Mouse (Mus musculus) naive thymus-derived CD4-positive, alpha-beta T cell, adult 2 months (primary cell): ENCODE measurements around the gene Nedd8.
A peak's percentile ranks its signal among the peaks of the same experiment; 100 is the strongest.

ENCODE experiments used
- DNase-seq: peaks from one replicate; pipeline ENCODE4 v3.0.0-alpha.2; 2011; ENCODE audit warnings: low read depth

Gene Nedd8

GRCm38 (mm10) chr14:55671833-55672740, at the start of gene Nedd8, which contains the start of gene Gmpr2:
Gene Nedd8 (minus strand): TSS chr14:55672124.
Gene Gmpr2 (plus strand): TSS chr14:55671941.
- DNase-seq, result peak; percentile 94

DNA sequence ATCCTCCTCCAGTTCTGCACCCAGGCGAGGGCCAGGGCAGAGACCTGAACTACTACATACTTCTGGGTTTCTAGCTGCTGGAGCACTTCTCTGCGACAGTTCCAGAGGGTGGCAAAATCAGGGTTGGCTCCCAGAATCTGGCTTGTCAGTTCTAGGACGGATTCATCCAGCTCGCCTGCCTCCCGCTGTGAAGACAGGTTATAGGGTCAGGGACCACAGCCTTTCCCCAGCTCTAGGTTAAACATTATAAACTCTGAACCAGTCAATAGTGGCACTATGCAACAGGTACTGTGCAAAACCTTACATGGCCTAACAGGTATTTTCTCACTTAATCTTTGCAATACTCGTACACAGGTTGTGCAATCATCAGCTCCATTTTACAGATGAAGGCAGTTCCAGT, 49.2 kb upstream of the Nedd8 start:
- no peak for DNase-seq

GRCm38 (mm10) chr14:55720666-55721065, 48.7 kb upstream of the Nedd8 start:
- DNase-seq, result no peak

DNA sequence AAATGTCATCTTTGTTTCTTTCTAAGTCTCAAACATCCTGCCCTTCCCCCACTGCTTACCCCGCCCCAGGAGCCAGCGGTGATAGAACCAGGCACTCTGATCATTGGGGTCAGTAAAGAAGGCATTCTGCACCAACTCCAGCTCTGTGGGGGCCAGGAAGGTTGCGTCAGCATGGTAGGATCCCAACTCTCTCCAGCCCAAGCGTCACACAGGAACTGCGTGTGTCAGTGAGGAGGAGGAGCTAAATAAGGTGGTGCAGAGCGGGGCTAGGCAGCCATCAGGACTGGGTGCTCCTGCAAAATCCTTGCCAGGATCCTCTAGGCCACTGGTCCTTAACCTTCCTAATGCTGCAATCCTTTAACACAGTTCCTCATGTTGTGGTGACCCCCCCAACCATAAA, 47.8 kb upstream of the Nedd8 start:
- no peak for DNase-seq

DNA sequence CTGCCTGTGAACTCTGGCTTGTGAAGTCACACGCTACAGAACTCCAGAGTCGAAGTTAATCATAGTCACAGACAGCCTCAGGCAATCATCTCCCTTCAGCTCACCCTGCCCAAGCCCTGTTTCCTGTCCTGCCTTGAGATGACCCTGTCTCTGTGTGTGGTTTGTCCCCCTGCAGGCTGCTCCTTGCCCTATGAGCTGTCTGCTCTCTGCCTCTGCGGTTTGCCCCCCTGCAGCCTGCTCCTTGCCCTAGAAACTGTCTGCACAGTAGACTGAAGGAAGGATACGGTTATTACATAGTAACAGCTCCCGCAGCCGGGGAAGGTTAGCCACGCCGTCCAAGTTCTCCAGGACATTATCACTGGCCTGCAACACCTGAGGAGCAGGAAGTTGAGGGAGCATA, 45.0 kb upstream of the Nedd8 start:
- DNase-seq, result no peak

DNA sequence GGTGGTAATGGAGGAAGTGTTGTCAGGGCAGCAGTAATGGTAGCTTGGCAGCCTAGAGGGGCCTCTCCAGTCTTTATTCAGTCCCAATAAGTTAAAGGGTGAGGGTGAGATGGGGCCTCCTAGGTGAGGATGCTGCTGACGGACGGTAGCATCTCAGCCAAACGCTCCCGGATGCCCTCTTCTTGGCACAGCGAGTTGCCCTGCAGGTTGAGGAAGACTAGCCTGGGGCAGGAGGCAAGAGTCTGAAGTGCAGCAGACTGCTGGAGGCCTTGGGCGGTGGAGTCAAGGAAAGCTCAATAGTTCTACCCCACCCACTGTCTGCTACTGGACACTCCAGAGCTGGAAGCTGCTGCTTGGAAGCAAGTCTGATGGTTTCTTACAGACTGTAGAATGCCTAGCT, 44.3 kb upstream of the Nedd8 start:
- DNase-seq, result no peak

GRCm38 (mm10) chr14:55714893-55715292, 43.0 kb upstream of the Nedd8 start:
- no peak for DNase-seq

DNA sequence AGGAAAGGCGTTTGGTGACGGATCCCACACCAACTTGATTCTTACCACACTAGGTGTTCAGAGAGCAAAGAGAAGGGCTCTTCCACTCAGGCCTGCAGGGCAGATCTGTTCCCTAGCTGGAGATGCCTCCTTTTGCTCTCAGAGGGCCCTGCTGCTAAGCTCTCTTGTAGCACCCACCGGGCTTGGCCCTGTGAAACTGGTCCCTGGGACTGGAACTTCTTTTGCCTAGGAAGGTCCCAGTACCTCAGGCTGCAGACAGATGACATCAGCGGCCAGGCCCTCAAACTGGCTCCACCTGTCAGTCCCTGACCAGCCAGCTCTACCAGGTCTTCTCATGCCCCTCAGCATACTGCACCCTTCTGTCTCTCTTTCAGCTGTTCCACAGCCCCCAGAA, 41.8 kb upstream of the Nedd8 start, which contains the start of gene Tgm1:
TSS of gene Tgm1 (minus strand) at position 198 of the 394 bp plus-strand sequence.
- no peak for DNase-seq

DNA sequence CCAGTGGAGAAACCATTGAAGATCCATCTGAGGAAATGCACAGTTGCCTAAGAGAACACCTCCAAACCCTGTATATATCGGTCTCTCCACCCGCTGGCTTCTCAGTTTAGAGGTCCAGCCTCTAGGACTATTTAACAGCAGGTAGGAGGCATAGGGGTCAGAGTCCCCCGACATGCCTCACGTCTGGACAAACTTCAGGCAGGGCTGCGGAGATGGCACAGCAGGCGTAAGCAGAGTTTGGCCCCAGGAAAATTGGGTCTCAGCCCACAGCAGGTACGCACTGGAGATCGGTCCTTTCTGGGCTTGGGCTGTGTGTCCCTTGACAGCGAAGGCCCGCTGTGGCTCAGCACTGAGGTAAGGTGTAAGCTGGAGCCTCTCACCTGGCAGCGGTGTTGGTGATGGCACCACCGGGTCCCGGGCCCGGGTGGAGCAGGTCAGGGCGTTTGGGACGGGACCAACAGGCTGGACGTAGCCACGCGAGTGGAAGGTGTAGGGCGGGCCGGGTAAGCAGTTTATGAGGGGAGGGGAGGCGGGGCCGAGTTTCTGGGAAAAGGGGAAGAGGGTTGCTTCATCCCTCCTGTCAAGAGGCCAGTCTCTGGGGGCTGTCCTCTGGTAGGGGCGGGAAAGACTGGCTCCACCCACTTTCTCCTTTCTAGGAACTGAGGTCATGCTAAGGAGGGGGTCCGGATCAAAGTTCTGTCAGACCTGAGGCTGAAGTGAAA, 41.2 kb upstream of the Nedd8 start:
- DNase-seq, result no peak

DNA sequence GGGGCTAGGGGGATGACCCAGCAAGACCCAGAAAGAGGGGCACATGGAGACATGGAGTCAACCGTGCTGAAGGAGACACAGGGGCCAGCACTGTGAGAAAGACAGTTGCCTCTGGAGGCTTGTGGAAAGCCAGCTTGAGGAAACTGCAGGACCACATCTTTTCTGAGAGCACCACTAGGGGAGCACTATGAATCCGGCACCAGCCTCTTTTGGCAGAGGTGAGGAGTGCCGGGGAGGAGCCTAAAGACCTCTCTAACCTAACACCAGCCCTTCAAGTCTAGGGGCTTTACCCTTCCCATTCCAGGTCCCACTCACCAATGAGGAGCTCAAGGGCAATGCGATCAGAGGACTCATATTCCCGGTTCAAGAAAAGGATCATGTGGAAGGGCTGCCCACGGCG, 39.9 kb upstream of the Nedd8 start:
- no peak for DNase-seq

- no peak for DNase-seq
These were observed 37.6 kb upstream of the Nedd8 start for GRCm38 (mm10) chr14:55709509-55709908.

DNA sequence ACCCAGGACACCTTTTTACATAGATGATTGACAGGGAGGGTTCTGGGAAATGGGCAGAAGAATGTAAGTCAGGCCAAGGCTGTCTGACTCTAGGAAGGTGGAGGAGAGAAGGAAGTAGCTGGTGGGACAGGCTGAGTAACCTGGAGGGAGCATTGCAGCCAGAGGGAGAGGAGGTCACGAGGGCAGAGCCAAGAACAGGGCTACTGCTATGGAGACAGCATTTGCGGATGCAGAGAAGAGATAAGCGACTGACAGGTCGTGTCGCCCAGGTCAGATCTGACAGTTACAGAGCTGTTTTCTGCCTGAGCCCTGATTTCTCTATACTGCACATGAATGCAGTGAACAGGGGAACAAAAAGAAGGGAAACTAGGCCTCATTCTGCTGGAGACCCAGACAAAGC, 35.5 kb upstream of the Nedd8 start:
- no peak for DNase-seq

- no peak for DNase-seq
These were observed 34.2 kb upstream of the Nedd8 start for GRCm38 (mm10) chr14:55706051-55706600.

GRCm38 (mm10) chr14:55702761-55703160, 30.8 kb upstream of the Nedd8 start:
- no peak for DNase-seq

- no peak for DNase-seq
These were observed 29.2 kb upstream of the Nedd8 start for GRCm38 (mm10) chr14:55701131-55701530.

- no peak for DNase-seq
These were observed 25.3 kb upstream of the Nedd8 start for GRCm38 (mm10) chr14:55697226-55697625.

GRCm38 (mm10) chr14:55689433-55689832, 17.5 kb upstream of the Nedd8 start:
- no peak for DNase-seq

GRCm38 (mm10) chr14:55682118-55682493, 10.2 kb upstream of the Nedd8 start:
- no peak for DNase-seq

- peak; percentile 98 for DNase-seq
These were observed 9.5 kb upstream of the Nedd8 start, which contains the start of gene Tinf2 for GRCm38 (mm10) chr14:55681160-55682117. Gene Tinf2 (minus strand): TSS chr14:55681820.

DNA sequence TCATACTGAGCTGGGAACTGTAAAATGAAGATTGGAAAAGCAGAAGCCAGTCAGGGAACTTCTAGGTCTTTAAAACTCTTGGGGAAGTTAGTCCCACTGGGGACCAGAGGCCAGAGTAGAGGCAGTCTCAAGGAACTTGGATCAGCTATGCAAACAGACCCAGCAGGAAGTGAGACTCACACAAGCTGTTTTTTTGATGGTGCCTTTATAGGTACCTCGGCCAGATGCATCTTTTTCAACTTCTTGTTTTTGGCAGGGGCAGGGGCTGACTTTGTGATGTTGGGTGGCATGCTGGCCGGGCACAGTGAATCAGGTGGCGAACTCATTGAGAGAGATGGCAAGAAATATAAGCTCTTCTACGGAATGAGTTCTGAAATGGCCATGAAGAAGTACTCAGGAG, 5.7 kb upstream of the Nedd8 start:
- no peak for DNase-seq

DNA sequence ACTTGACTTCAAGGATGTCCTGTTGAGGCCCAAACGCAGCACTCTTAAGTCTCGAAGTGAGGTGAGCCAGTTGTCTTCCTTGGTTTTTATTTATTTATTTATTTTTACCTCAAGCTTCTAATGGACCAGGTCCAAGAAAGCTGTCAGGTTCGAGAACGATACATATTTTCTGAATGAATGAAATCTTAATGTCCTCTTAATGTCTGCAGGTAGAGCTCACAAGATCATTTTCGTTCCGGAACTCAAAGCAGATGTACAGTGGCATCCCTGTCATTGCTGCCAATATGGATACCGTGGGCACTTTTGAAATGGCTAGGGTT, 777 bp upstream of the Nedd8 start:
- no peak for DNase-seq

- no peak for DNase-seq
These were observed 465 bp downstream of the Nedd8 start for GRCm38 (mm10) chr14:55671486-55671832.
